Mouse (Mus musculus): ENCODE results near the gene Slc27a3. TPM values are rescaled to one million over a fixed set of nuclear protein-coding genes. Genes with fewer than 3 reads are reported as not detected.
"Not testable (repeated sequence)": the region's sequence is repeated elsewhere in the genome, so short reads cannot be mapped to it uniquely, and the experiment has no call there.

The Slc27a3 gene
- polyA plus RNA-seq, 1 experiment from 2014 or later, result 12.3 TPM

DNA sequence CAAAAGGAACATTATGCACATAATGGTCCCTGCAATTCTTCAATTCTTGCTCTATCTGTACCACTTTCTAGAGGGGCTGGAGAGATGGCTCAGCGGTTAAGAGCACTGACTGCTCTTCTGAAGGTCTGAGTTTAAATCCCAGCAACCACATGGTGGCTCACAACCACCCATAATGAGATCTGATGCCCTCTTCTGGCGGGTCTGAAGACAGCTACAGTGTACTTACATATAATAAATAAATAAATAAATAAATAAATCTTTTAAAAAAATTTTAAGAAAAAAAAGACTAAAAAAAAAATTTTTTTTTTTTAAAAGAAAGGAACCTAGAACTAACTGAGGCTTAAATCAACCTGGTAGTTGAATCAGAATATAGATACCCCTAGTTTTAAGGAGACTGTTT, 46.9 kb downstream of the Slc27a3 start:
- H3K9ac ChIP-seq (ENCODE audit: low read depth, low read length); H3K4me3 ChIP-seq (ENCODE audit: low read length); H3K4me2 ChIP-seq (replicated peaks; ENCODE audit: low read depth, low read length); H3K4me1 ChIP-seq (ENCODE audit: control insufficient read depth, insufficient read depth, low read length); H3K27me3 ChIP-seq (ENCODE audit: control insufficient read depth, insufficient read depth, low read length); H3K9me3 ChIP-seq (ENCODE audit: control insufficient read depth, low read length); H3K27ac ChIP-seq (ENCODE audit: low read depth, low read length); ATAC-seq (ENCODE audit: low FRiP score, low TSS enrichment): not testable (repeated sequence)
- peaks cover 32% of the 10 kb centered on the region; the same call in 1 of the 2 replicates for H3K36me3 ChIP-seq (ENCODE audit: control insufficient read depth, insufficient read depth, low read length)
- 62% methylated on average over 2 of the region's 2 CpGs for WGBS

DNA sequence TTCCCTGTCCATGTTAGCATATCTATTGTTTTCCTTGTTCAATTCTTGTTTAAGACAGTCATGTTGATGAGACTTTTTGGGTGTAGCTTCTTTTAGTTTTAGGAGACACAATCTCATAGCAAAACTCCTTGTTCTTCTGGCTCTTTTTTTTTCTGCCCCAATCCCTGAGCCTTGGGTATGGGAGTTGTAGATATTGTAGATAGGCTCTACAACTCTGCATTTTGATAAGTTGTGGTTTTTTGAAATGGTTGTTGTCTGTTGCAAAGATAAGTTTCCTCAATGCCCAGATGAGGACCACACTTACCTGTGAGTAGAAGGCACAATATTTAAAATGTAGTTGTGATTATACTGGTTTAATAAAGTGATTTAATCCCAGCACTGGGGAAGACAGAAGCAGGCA, 49.6 kb downstream of the Slc27a3 start:
- Histone ChIP-seq H3K4me3 (ENCODE audit: low read length) (no peak overlapping the region), H3K36me3 (ENCODE audit: control insufficient read depth, insufficient read depth, low read length) (peaks cover 22% of the 10 kb centered on the region; the same call in 1 of the 2 replicates), H3K4me1 (ENCODE audit: control insufficient read depth, insufficient read depth, low read length) (no peaks in the 10 kb centered on the region), H3K9me3 (ENCODE audit: control insufficient read depth, low read length) (no peaks in the 10 kb centered on the region), H3K9ac (ENCODE audit: low read depth, low read length) (no peak overlapping the region), H3K27me3 (ENCODE audit: control insufficient read depth, insufficient read depth, low read length) (no peaks in the 10 kb centered on the region), H3K4me2 (replicated peaks; ENCODE audit: low read depth, low read length) (no peak overlapping the region), H3K27ac (ENCODE audit: low read depth, low read length) (no peak overlapping the region)
- ATAC-seq (ENCODE audit: low FRiP score, low TSS enrichment), result no peak

DNA sequence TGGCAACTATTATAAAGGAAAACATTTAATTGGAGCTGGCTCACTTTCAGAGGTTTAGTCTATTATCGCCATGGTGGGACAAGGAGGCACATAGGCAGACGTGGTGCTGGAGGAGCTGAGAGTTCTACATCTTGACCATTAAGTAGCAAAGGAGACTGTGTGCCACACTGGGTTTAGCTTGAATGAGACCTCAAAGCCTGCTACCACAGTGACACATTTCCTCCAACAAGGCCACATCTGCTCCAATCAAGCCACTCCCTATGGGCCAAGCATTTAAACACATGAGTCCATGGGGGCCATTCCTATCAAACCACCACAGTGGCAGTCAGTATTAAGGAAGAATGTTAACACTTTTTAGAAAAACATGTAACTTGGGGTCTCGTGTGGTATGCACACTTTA, 51.5 kb downstream of the Slc27a3 start:
- no peak for ATAC-seq (ENCODE audit: low FRiP score, low TSS enrichment)
- Histone ChIP-seq H3K4me1 (ENCODE audit: control insufficient read depth, insufficient read depth, low read length) (no peaks in the 10 kb centered on the region), H3K4me3 (ENCODE audit: low read length) (no peak overlapping the region), H3K9me3 (ENCODE audit: control insufficient read depth, low read length) (no peaks in the 10 kb centered on the region), H3K4me2 (replicated peaks; ENCODE audit: low read depth, low read length) (no peak overlapping the region), H3K27ac (ENCODE audit: low read depth, low read length) (no peak overlapping the region), H3K9ac (ENCODE audit: low read depth, low read length) (no peak overlapping the region), H3K27me3 (ENCODE audit: control insufficient read depth, insufficient read depth, low read length) (no peaks in the 10 kb centered on the region), H3K36me3 (ENCODE audit: control insufficient read depth, insufficient read depth, low read length) (peaks cover 14% of the 10 kb centered on the region; the same call in 1 of the 2 replicates)
- WGBS, result 80% methylated on average over 3 of the region's 3 CpGs

- no peak for ATAC-seq (ENCODE audit: low FRiP score, low TSS enrichment)
Observed at GRCm38 (mm10) chr3:90335517-90335916, 54.2 kb downstream of the Slc27a3 start.

More at GRCm38 (mm10) chr3:90335517-90335916, 54.2 kb downstream of the Slc27a3 start:
- Histone ChIP-seq H3K4me3 (ENCODE audit: low read length) (no peak overlapping the region), H3K9ac (ENCODE audit: low read depth, low read length) (no peak overlapping the region), H3K4me1 (ENCODE audit: control insufficient read depth, insufficient read depth, low read length) (no peaks in the 10 kb centered on the region), H3K36me3 (ENCODE audit: control insufficient read depth, insufficient read depth, low read length) (no peaks in the 10 kb centered on the region), H3K4me2 (replicated peaks; ENCODE audit: low read depth, low read length) (no peak overlapping the region), H3K9me3 (ENCODE audit: control insufficient read depth, low read length) (no peaks in the 10 kb centered on the region), H3K27me3 (ENCODE audit: control insufficient read depth, insufficient read depth, low read length) (no peaks in the 10 kb centered on the region), H3K27ac (ENCODE audit: low read depth, low read length) (no peak overlapping the region)

Other genes with a start within 250 kb of the Slc27a3 start
- gene Rps27, start 176.3 kb downstream of the Slc27a3 start, polyA plus RNA-seq (2014; fragmentation: Nextera tagmentation; extraction: Ambion mirVana), result 1,631 and 2,471 TPM in 2 replicates
- 17.7 and 24.9 TPM in 2 replicates for gene Rab13, start 176.2 kb downstream of the Slc27a3 start, polyA plus RNA-seq (2014; fragmentation: Nextera tagmentation; extraction: Ambion mirVana)
- gene Jtb, start 158.3 kb downstream of the Slc27a3 start, polyA plus RNA-seq (2014; fragmentation: Nextera tagmentation; extraction: Ambion mirVana), result 109 and 123 TPM in 2 replicates
- 5.7 and 6.6 TPM in 2 replicates for gene Creb3l4, start 146.4 kb downstream of the Slc27a3 start, polyA plus RNA-seq (2014; fragmentation: Nextera tagmentation; extraction: Ambion mirVana)
- 102 and 105 TPM in 2 replicates for gene Slc39a1, start 141.8 kb downstream of the Slc27a3 start, polyA plus RNA-seq (2014; fragmentation: Nextera tagmentation; extraction: Ambion mirVana)
- gene Crtc2, start 135.8 kb downstream of the Slc27a3 start, polyA plus RNA-seq (2014; fragmentation: Nextera tagmentation; extraction: Ambion mirVana), result 16.9 and 21.5 TPM in 2 replicates
- gene Dennd4b, start 124.8 kb downstream of the Slc27a3 start, polyA plus RNA-seq (2014; fragmentation: Nextera tagmentation; extraction: Ambion mirVana), result 2.9 and 4.5 TPM in 2 replicates
- gene Gatad2b, start 96.8 kb downstream of the Slc27a3 start, polyA plus RNA-seq (2014; fragmentation: Nextera tagmentation; extraction: Ambion mirVana), result 24.5 and 25.4 TPM in 2 replicates
- gene Ints3, start 43.7 kb upstream of the Slc27a3 start, polyA plus RNA-seq (2014; fragmentation: Nextera tagmentation; extraction: Ambion mirVana), result 24.0 and 39.2 TPM in 2 replicates
- gene Npr1, start 75.9 kb upstream of the Slc27a3 start, polyA plus RNA-seq (2014; fragmentation: Nextera tagmentation; extraction: Ambion mirVana), result 11.0 and 12.3 TPM in 2 replicates
- 245 and 262 TPM in 2 replicates for gene Ilf2, start 86.2 kb upstream of the Slc27a3 start, polyA plus RNA-seq (2014; fragmentation: Nextera tagmentation; extraction: Ambion mirVana)
- gene Snapin, start 101.1 kb upstream of the Slc27a3 start, polyA plus RNA-seq (2014; fragmentation: Nextera tagmentation; extraction: Ambion mirVana), result 58.5 and 67.6 TPM in 2 replicates
- gene Chtop, start 119.6 kb upstream of the Slc27a3 start, polyA plus RNA-seq (2014; fragmentation: Nextera tagmentation; extraction: Ambion mirVana), result 98.8 and 105 TPM in 2 replicates
- gene S100a1, start 124.5 kb upstream of the Slc27a3 start, polyA plus RNA-seq (2014; fragmentation: Nextera tagmentation; extraction: Ambion mirVana), result 50.7 and 55.9 TPM in 2 replicates
- 30.2 and 38.0 TPM in 2 replicates for gene S100a13, start 124.5 kb upstream of the Slc27a3 start, polyA plus RNA-seq (2014; fragmentation: Nextera tagmentation; extraction: Ambion mirVana)
- 1.1 and 1.6 TPM in 2 replicates for gene S100a14, start 136.9 kb upstream of the Slc27a3 start, polyA plus RNA-seq (2014; fragmentation: Nextera tagmentation; extraction: Ambion mirVana)
- gene S100a16, start 147.3 kb upstream of the Slc27a3 start, polyA plus RNA-seq (2014; fragmentation: Nextera tagmentation; extraction: Ambion mirVana), result 175 and 198 TPM in 2 replicates
- gene S100a3, start 170.6 kb upstream of the Slc27a3 start, polyA plus RNA-seq (2014; fragmentation: Nextera tagmentation; extraction: Ambion mirVana), result 0.06 TPM in 1 of 2 replicates, not detected in the other
- gene S100a2, start 200.3 kb upstream of the Slc27a3 start, polyA plus RNA-seq (2014; fragmentation: Nextera tagmentation; extraction: Ambion mirVana), result not detected in 2 replicates
- not detected in 2 replicates for gene Gm42674, start 212.0 kb upstream of the Slc27a3 start, polyA plus RNA-seq (2014; fragmentation: Nextera tagmentation; extraction: Ambion mirVana)
- 2.7 and 3.9 TPM in 2 replicates for gene S100a4, start 213.8 kb upstream of the Slc27a3 start, polyA plus RNA-seq (2014; fragmentation: Nextera tagmentation; extraction: Ambion mirVana)
- 0.56 TPM in 1 of 2 replicates, not detected in the other for gene S100a5, start 218.6 kb upstream of the Slc27a3 start, polyA plus RNA-seq (2014; fragmentation: Nextera tagmentation; extraction: Ambion mirVana)
- 115 and 148 TPM in 2 replicates for gene S100a6, start 222.9 kb upstream of the Slc27a3 start, polyA plus RNA-seq (2014; fragmentation: Nextera tagmentation; extraction: Ambion mirVana)